Mouse (Mus musculus) G1E (cell line): ENCODE measurements around the gene Car12. TPM values are rescaled to one million over a fixed set of nuclear protein-coding genes. Genes with fewer than 3 reads are reported as not detected.

Experiments
- ATAC-seq: 2 replicates; pipeline ENCODE4 v1.8.0; 2016; ENCODE audit warnings: mild to moderate bottlenecking; ENCODE audit not compliant: insufficient number of reproducible peaks, poor library complexity, low FRiP score, severe bottlenecking; ENCODE audit errors: extremely low read depth
- DNase-seq: peaks from one replicate; pipeline ENCODE4 v3.0.0; 2012; ENCODE audit warnings: low spot score
- H3K27me3 ChIP-seq: 2 replicates; pipeline ENCODE4 v1.6.1; 2012; ENCODE audit warnings: mild to moderate bottlenecking, low read length, inconsistent platforms; ENCODE audit not compliant: insufficient read depth
- H3K36me3 ChIP-seq: replicated peaks from 2 replicates; pipeline ENCODE3; 2012; ENCODE audit warnings: mild to moderate bottlenecking, inconsistent platforms
- H3K4me1 ChIP-seq: 2 replicates; pipeline ENCODE4 v1.6.1; 2012; ENCODE audit warnings: low read depth, low read length, inconsistent platforms, mixed read lengths; ENCODE audit not compliant: insufficient read depth
- H3K4me3 ChIP-seq: 2 replicates; pipeline ENCODE4 v1.5.1; 2012; ENCODE audit warnings: low read depth, mild to moderate bottlenecking, inconsistent platforms, low read length, moderate library complexity, mixed read lengths
- H3K9me3 ChIP-seq: replicated peaks from 2 replicates; pipeline ENCODE4 v1.6.1; 2012; ENCODE audit warnings: inconsistent platforms
- CTCF ChIP-seq: IDR thresholded peaks from 2 replicates; pipeline ENCODE4 v1.5.1; 2012; ENCODE audit warnings: low read depth, low read length, inconsistent platforms, mixed read lengths
- GATA1 ChIP-seq: IDR thresholded peaks from 2 replicates; pipeline ENCODE4 v1.6.1; 2012; ENCODE audit warnings: borderline replicate concordance, low read length, inconsistent platforms, mixed read lengths
- GATA2 ChIP-seq: IDR thresholded peaks from 2 replicates; pipeline ENCODE4 v1.6.1; 2012; ENCODE audit warnings: low read depth, low read length, inconsistent platforms, borderline replicate concordance
- POLR2AphosphoS5 ChIP-seq: IDR thresholded peaks from 2 replicates; pipeline ENCODE4 v1.6.1; 2012; ENCODE audit warnings: low read depth, low read length, inconsistent platforms; ENCODE audit not compliant: insufficient replicate concordance
- TAL1 ChIP-seq: conservative IDR thresholded peaks from 2 replicates; pipeline ENCODE4 v1.6.1; 2012; ENCODE audit warnings: low read depth, low read length, inconsistent platforms, mixed read lengths
- polyA plus RNA-seq: library from polyadenylated mRNA; stranded (reverse); fragments of >175 nt; gene quantifications from 2 replicates; pipeline ENCODE4 v1.2.3, GENCODE M21; 2012
- total RNA-seq, 2 experiments: library from RNA; stranded (forward) in 1 of 2; stranded (reverse) in 1 of 2; fragments of 200-1000 nt in 1 of 2; fragments of >200 nt in 1 of 2; fragmentation: Nextera tagmentation in 1 of 2; gene quantifications; 2 replicates each; pipeline ENCODE4 v1.2.3; 2014 to 2017

The Car12 gene
- total and polyA plus RNA-seq, 3 experiments: 0.05 TPM; not detected in 2

- H3K36me3 ChIP-seq: no peaks in the 10 kb centered on the region
Measured at GRCm38 (mm10) chr9:66730556-66730955, 17.1 kb downstream of the Car12 start.

GRCm38 (mm10) chr9:66731284-66731683 lies 17.8 kb downstream of the Car12 start:
- ATAC-seq (no peak), DNase-seq (no peak)
- no peaks in the 10 kb centered on the region for H3K36me3 ChIP-seq
- no peaks in the 10 kb centered on the region for H3K4me1 ChIP-seq
- TF ChIP-seq GATA2 (no peak), TAL1 (no peak), POLR2AphosphoS5 (no peak), CTCF (no peak), GATA1 (no peak)
- H3K27me3 ChIP-seq: peaks cover 20% of the 10 kb centered on the region
- H3K4me3 ChIP-seq: no peak overlapping the region
- no peaks in the 10 kb centered on the region for H3K9me3 ChIP-seq

More at GRCm38 (mm10) chr9:66730556-66730955, 17.1 kb downstream of the Car12 start:
- TF ChIP-seq POLR2AphosphoS5 (no peak), GATA2 (no peak), CTCF (no peak), GATA1 (no peak), TAL1 (no peak)
- Histone ChIP-seq H3K9me3 (no peaks in the 10 kb centered on the region), H3K4me3 (no peak overlapping the region), H3K27me3 (peaks cover 20% of the 10 kb centered on the region), H3K4me1 (no peaks in the 10 kb centered on the region)
- DNase-seq: no peak
- no peak for ATAC-seq

GRCm38 (mm10) chr9:66732791-66733691 lies 19.6 kb downstream of the Car12 start:
- Histone ChIP-seq H3K36me3 (no peaks in the 10 kb centered on the region), H3K27me3 (peaks cover 16% of the 10 kb centered on the region), H3K4me3 (no peak overlapping the region), H3K4me1 (no peaks in the 10 kb centered on the region), H3K9me3 (no peaks in the 10 kb centered on the region)
- ATAC-seq (no peak), DNase-seq (no peak)
- TF ChIP-seq GATA1 (no peak), TAL1 (no peak), POLR2AphosphoS5 (no peak), CTCF (no peak), GATA2 (no peak)

GRCm38 (mm10) chr9:66734568-66734967 lies 21.1 kb downstream of the Car12 start:
- H3K4me3 ChIP-seq: no peak overlapping the region
- H3K9me3 ChIP-seq: no peaks in the 10 kb centered on the region
- no peaks in the 10 kb centered on the region for H3K4me1 ChIP-seq
- peaks cover 11% of the 10 kb centered on the region for H3K27me3 ChIP-seq
- no peaks in the 10 kb centered on the region for H3K36me3 ChIP-seq
- DNase-seq (no peak), ATAC-seq (no peak)
- TF ChIP-seq GATA1 (no peak), GATA2 (no peak), TAL1 (no peak), CTCF (no peak), POLR2AphosphoS5 (no peak)

GRCm38 (mm10) chr9:66735122-66735521 lies 21.6 kb downstream of the Car12 start:
- DNase-seq (no peak), ATAC-seq (no peak)
- no peaks in the 10 kb centered on the region for H3K9me3 ChIP-seq
- no peak overlapping the region for H3K4me3 ChIP-seq
- no peaks in the 10 kb centered on the region for H3K4me1 ChIP-seq
- H3K36me3 ChIP-seq: no peaks in the 10 kb centered on the region
- TF ChIP-seq GATA2 (no peak), GATA1 (no peak), CTCF (no peak), TAL1 (no peak), POLR2AphosphoS5 (no peak)
- peaks cover 13% of the 10 kb centered on the region for H3K27me3 ChIP-seq

GRCm38 (mm10) chr9:66736016-66736415 lies 22.5 kb downstream of the Car12 start:
- no peaks in the 10 kb centered on the region for H3K36me3 ChIP-seq
- TF ChIP-seq POLR2AphosphoS5 (no peak), GATA1 (no peak), GATA2 (no peak), TAL1 (no peak), CTCF (no peak)
- no peaks in the 10 kb centered on the region for H3K9me3 ChIP-seq
- no peak overlapping the region for H3K4me3 ChIP-seq
- DNase-seq: no peak
- no peaks in the 10 kb centered on the region for H3K4me1 ChIP-seq
- no peak for ATAC-seq
- peaks cover 14% of the 10 kb centered on the region for H3K27me3 ChIP-seq
